Mouse (Mus musculus) macrophage (primary cell): ENCODE results near the gene Frmpd4. TPM values are rescaled to one million over a fixed set of nuclear protein-coding genes. Genes with fewer than 3 reads are reported as not detected.

ENCODE experiments used
- H3K27ac ChIP-seq: fragments of 350-480 bp; formaldehyde crosslinking; 2 replicates; pipeline ENCODE4 v1.9.0; 2021
- H3K36me3 ChIP-seq: fragments of 350-480 bp; formaldehyde crosslinking; 2 replicates; pipeline ENCODE4 v1.9.0; 2021; ENCODE audit errors: inconsistent target
- H3K4me3 ChIP-seq: fragments of 350-480 bp; formaldehyde crosslinking; 2 replicates; pipeline ENCODE4 v1.9.0; 2021; ENCODE audit errors: inconsistent target
- H3K79me2 ChIP-seq: fragments of 350-480 bp; formaldehyde crosslinking; 2 replicates; pipeline ENCODE4 v1.9.0; 2021; ENCODE audit errors: inconsistent target
- WGBS: methylation state at CpG from one replicate; pipeline ENCODE4 v1.1.7; 2026; ENCODE audit warnings: inconsistent platforms; ENCODE audit not compliant: missing documents; 5-methylcytosine and 5-hydroxymethylcytosine counted together
- polyA plus RNA-seq: library from polyadenylated mRNA; stranded (reverse); fragments of 250-400 nt; gene quantifications from 3 replicates; pipeline ENCODE4 v1.2.4, GENCODE M21; 2018; ENCODE audit warnings: inconsistent platforms
- total RNA-seq, 78 experiments: library from RNA; depleted of rRNA; stranded (reverse); fragments of 250-400 nt; gene quantifications; 1 replicate in 9 of 78; 2 replicates in 24 of 78; 3 replicates in 43 of 78; 4 replicates in 2 of 78; pipeline ENCODE4 v1.2.4; 2018; ENCODE audit warnings: inconsistent platforms in 56 of 78

The Frmpd4 gene
- total RNA-seq (2018; cell fraction: chromatin; rRNA removed) = not detected
- not detected for total RNA-seq (2018; cell fraction: cytosol; rRNA removed)
- total RNA-seq (2018; cell fraction: nucleus; rRNA removed) = not detected
- not detected in 3 replicates for polyA plus RNA-seq

DNA sequence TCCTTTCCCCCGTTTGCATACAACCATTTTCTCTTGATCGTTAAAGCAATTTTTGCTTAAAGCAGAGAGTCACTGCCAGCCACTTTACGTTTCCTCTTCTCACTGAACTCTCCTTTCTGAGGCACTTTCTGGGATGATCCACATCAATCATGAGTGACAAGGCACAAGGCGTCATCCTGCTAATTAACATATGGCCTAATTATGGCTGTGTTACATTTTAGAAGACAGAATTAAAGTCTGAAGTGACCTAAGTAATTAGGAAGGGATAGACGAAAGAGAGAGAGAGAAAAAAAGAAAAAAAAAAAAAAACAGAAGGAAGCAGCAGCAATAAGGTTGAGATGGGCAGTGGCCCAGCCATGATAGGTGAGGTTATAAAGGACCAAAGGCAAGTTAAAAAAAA, at the start of gene Frmpd4:
TSS of gene Frmpd4 (minus strand) at position 101 of the 400 bp plus-strand sequence.
- Histone ChIP-seq H3K79me2 (no peaks in the 10 kb centered on the region), H3K36me3 (no peaks in the 10 kb centered on the region), H3K4me3 (no peak within 1 kb of the TSS), H3K27ac (no peak within 1 kb of the TSS)
- 90% methylated on average over 5 of the region's 5 CpGs for WGBS

DNA sequence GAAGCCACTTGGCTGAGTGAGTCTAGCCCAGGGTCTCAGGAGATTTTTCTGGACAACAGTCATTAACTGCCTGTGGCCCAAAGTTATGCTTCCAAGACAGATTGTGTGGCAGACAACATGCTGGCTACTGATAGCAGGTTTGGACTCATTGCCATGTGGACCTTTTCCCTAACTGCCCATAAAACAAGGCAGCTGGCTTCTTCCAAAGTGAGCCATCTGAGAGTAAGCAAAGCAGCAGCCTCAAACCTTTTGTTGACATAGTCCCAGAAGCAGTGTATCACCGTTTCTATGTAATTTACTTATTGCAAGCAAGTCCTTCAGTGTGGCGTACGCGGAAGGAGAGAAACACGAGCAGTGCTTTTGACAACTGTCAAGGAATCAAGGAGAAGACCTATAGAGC, 18.2 kb upstream of the Frmpd4 start:
- H3K27ac ChIP-seq = no peak overlapping the region
- 92% methylated on average over 5 of the region's 5 CpGs for WGBS

DNA sequence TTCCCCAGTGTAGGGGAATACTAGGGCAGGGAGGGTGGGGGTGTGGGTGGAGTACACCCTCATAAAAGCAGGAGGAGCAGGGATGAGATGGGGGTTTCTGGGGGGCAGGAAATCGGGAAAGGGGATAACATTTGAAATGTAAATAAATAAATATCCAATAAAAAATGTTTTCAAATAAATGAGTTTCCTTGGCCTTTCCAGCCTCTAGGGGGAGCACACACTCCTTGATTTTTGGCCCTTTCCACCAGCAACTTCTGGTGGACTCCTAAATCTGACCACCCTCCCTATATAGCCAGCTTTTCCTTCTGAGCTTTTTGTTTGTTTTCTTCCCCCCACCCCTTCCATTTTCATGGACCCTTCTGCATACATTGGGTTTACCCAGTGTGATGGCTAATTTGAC, 7.3 kb upstream of the Frmpd4 start:
- 20% methylated on average over 1 of the region's 1 CpGs for WGBS

More for the DNA sequence above, 18.2 kb upstream of the Frmpd4 start:
- H3K4me3 ChIP-seq = no peak overlapping the region
- no peaks in the 10 kb centered on the region for H3K36me3 ChIP-seq
- no peaks in the 10 kb centered on the region for H3K79me2 ChIP-seq

DNA sequence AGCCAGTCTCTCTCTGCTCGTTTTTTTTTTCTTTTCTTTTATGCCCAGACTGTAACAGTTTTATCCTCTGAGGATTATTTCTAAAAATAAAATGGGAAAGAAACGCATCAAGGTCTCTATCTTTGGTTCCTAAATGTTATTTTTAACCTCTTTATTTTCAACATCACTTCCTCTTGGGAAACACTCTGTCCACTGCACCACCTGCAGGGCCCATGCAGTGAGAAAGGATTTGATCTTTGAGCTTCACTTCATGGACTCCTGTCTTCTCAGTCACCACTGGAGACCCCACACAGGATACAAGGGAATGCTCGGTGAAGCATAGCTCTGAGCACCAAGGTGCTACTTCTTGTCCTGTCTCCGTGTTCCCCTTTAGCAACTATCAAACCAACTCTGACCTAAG, 5.2 kb downstream of the Frmpd4 start:
- WGBS = 47% methylated on average over 4 of the region's 4 CpGs
- no peaks in the 10 kb centered on the region for H3K79me2 ChIP-seq
- no peaks in the 10 kb centered on the region for H3K36me3 ChIP-seq
- H3K4me3 ChIP-seq = no peak overlapping the region
- no peak overlapping the region for H3K27ac ChIP-seq

More for the DNA sequence above, 7.3 kb upstream of the Frmpd4 start:
- no peak overlapping the region for H3K27ac ChIP-seq
- no peak overlapping the region for H3K4me3 ChIP-seq
- no peaks in the 10 kb centered on the region for H3K36me3 ChIP-seq
- no peaks in the 10 kb centered on the region for H3K79me2 ChIP-seq

DNA sequence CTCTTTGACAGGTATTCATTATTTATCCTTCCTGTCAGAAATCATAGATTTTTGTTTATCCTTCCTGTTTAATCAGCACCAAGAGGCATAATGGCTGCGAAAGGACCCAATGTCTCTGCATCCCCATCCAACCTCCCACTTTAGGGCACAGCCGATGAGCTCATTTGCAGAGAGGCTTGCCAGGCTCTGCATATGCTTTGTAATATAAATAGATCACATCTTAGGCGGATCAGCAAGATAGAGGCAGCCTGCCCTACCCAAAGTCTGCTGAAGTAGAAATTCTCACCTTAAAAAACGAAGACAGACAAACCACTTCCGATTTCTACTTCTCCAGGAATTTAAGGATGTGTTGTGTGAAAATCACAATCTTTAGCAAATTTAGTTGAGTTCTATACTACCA, 7.8 kb downstream of the Frmpd4 start:
- Histone ChIP-seq H3K79me2 (no peaks in the 10 kb centered on the region), H3K4me3 (no peak overlapping the region), H3K27ac (no peak overlapping the region), H3K36me3 (no peaks in the 10 kb centered on the region)
- 84% methylated on average over 5 of the region's 5 CpGs for WGBS

DNA sequence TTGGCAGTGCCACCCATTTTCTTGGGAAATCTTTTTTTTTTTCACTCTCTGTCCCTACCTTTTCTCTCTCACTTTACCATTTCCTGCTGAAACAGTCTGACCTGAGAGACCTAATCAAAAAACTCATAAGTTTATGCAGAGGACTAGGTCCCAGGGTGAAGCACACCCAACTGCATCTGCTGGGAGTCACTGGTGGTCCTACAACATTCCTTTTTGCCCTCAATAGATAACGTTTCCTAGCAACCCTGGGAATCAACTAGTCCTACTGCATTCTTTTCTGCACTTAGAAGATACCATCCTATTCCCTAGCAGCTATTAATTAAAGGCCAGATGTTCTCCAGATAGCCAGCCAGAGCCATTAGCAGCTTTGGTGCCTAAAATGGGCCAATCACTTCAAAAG, 71.8 kb downstream of the Frmpd4 start:
- 50% methylated on average over 1 of the region's 1 CpGs for WGBS
- Histone ChIP-seq H3K79me2 (no peaks in the 10 kb centered on the region), H3K27ac (no peak overlapping the region), H3K36me3 (no peaks in the 10 kb centered on the region), H3K4me3 (no peak overlapping the region)

DNA sequence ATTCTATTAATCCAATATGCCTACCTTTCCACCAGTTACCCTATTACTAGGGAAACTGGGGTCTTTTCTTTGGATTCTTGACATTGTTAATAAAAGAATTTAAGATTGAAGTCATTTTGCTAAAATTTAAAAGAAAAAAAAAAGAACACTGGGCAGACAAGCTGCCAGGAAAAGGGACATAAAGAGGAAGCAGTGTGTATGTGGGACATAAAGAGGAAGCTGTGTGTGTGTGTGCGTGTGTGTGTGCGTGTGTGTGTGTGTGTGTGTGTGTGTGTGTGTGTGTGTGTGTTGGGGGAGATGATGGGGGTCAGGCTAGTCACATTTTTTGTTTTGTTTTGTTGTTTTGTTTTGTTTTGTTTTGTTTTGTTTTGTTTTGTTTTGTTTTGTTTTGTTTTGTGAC, 121.8 kb downstream of the Frmpd4 start:
- Histone ChIP-seq H3K27ac (no peak overlapping the region), H3K4me3 (no peak overlapping the region), H3K79me2 (no peaks in the 10 kb centered on the region), H3K36me3 (no peaks in the 10 kb centered on the region)
- WGBS = 40% methylated on average over 1 of the region's 2 CpGs

DNA sequence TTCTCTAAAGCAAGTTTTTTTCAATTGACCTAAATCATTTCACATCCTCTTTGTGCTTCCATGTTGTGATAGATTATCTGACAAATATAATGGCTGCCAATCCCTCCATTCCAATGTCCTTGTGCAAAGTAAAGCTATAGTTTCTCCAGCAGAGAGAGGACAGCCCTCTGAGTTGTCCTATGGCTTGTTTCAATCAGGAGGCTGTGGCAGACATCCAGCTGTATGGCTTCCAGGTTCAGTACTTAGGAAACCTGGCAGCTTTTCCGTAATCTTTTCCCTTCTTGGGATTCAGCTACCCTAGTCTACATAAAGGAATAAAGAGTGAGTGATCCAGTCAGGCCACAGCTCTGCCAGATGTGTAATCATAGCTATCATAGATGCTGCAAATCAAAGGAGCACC, 145.8 kb downstream of the Frmpd4 start:
- Histone ChIP-seq H3K27ac (no peak overlapping the region), H3K4me3 (no peak overlapping the region), H3K36me3 (no peaks in the 10 kb centered on the region), H3K79me2 (no peaks in the 10 kb centered on the region)
- 90% methylated on average over 1 of the region's 1 CpGs for WGBS

DNA sequence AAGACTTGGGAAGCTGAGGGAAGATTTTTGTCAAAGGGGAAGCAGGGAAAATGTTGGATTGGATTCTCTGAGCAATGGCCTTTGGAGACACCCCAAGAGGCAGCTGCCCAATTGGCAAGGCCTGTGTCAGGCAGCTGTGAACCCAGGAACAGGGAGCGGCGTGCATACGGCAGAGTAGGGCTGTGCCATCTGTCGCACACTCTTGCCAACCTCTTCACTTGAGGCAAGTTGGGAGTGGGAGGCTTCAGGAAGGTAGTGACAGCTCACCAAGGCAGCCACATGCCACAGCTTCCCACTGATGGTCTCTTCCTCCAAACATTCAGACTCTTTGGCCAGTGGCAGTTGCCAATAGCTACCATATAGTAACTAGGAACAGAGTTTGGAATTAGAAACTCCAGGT, 147.2 kb downstream of the Frmpd4 start:
- 96% methylated on average over 3 of the region's 4 CpGs for WGBS
- Histone ChIP-seq H3K36me3 (no peaks in the 10 kb centered on the region), H3K4me3 (no peak overlapping the region), H3K79me2 (no peaks in the 10 kb centered on the region), H3K27ac (no peak overlapping the region)

DNA sequence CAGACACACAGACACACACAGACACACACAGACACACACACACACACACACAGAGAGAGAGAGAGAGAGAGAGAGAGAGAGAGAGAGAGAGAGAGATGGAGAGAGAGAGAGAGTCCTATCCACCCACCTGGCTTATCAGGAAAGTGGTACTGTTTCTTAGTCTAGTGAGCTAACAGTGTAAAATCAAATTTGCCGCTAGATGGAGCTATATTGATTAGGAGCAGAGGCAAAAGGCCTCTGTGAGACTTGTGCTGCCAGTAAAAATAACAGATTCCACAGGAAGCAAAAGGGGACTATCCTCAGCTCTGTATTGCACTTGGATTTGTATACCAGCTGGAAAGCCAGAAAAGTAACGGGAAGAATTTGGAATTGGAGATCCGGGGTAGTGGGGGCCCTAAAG, 161.6 kb downstream of the Frmpd4 start:
- H3K4me3 ChIP-seq = no peak overlapping the region
- 28% methylated on average over 3 of the region's 3 CpGs for WGBS
- no peaks in the 10 kb centered on the region for H3K79me2 ChIP-seq
- no peak overlapping the region for H3K27ac ChIP-seq
- H3K36me3 ChIP-seq = no peaks in the 10 kb centered on the region

DNA sequence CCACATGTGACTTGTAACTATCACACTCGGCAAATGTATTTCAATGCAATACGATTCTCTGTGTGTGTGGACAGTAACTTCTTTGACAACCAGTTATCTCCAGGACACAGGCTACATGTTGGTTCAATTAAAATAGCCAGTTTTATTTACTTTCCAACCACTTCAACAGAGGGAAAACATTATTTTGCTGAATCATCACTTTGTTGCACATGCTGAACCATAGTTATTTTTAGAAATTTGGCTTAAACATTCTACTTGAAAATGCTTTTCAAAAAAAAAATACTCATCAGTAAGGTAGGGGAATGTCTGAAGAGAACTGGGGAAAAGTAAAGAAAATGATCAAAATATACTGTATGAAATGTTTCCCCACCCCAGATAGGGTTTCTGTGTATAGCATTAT, 173.5 kb downstream of the Frmpd4 start:
- Histone ChIP-seq H3K27ac (no peak overlapping the region), H3K79me2 (no peaks in the 10 kb centered on the region), H3K36me3 (no peaks in the 10 kb centered on the region), H3K4me3 (no peak overlapping the region)
- 100% methylated on average over 2 of the region's 2 CpGs for WGBS

DNA sequence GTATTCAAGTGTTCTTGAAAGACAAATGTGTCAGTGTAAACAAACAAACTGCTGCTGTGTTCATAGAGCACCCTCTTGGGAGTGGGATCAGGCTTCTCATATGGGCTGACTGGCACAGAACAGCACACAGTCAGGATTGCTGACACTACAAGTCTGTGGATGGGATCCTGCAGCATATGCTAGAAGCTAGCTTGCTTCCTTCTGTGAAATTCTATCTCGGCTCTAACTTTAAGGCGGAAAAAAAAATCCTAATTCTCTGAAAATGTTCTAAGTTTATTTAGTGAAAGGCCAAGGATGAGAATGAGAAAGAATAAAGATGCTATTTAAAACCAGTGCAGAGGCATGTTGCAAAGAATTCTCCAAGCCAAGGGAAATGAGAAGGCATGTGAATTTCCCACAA, 226.6 kb downstream of the Frmpd4 start:
- 79% methylated on average over 2 of the region's 2 CpGs for WGBS
- no peak overlapping the region for H3K27ac ChIP-seq
- no peak overlapping the region for H3K4me3 ChIP-seq
- H3K79me2 ChIP-seq = no peaks in the 10 kb centered on the region
- H3K36me3 ChIP-seq = no peaks in the 10 kb centered on the region

DNA sequence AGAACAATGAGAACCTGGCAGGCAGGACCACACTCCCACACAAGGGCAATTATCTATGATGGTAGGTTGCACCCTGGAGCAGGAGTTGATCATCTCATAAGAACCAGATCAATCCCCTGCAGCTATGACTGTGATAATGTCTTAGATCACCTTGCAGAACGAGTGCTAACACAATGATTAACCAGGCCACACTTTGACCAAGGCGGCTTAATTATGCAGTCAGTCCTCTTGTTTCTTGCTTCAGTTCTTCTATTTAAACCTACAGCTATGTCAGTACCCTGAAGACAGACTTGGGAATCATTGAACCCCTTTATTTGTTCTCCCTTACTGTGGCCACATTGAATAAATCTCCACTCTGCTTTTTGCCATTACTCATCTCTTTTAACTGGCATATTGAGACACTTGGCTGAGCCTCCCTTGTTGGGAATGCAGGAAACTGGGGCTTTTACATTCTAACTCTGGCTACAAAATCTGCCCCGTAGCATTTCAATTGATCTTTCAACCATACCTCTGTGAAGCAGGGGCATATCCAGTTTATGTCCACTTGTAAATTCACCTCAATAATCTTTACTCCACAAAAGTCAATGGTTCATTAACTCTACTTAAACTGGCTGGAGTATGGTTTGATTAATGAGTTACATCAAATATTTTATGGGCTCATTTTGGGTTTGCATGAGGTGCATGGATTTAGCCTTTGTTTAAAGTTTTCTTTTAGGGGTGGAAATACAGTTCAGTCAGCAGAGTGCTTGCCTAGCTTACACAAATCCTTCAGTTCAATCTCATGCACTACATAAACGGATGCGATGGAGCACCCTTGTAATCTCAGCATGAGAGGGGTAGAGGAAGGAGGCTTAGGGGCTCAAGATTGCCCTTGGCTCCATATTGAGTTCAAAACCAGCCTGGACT, 227.5 kb downstream of the Frmpd4 start:
- no peak overlapping the region for H3K27ac ChIP-seq
- H3K79me2 ChIP-seq = no peaks in the 10 kb centered on the region
- H3K36me3 ChIP-seq = no peaks in the 10 kb centered on the region
- no peak overlapping the region for H3K4me3 ChIP-seq
- 91% methylated on average over 5 of the region's 5 CpGs for WGBS

DNA sequence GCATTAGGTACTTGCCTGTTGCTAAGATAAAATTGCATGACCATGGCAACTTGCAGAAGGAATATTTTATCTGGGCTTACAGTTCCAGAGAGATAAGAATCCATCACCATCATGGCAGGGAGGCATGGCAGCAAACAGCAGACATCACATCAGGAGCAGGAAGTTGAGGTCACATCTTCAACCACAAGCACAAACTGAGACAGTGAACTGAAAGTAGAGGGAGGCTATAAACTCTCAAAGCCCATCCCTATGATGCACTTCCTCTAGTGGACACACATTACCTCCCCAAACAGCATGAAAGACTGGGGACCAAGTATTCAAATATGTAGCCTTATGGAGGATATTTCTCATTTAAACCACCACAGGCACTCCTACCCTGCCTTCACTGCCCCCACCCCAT, 238.8 kb downstream of the Frmpd4 start:
- Histone ChIP-seq H3K4me3 (no peak overlapping the region), H3K36me3 (no peaks in the 10 kb centered on the region), H3K27ac (no peak overlapping the region), H3K79me2 (no peaks in the 10 kb centered on the region)

DNA sequence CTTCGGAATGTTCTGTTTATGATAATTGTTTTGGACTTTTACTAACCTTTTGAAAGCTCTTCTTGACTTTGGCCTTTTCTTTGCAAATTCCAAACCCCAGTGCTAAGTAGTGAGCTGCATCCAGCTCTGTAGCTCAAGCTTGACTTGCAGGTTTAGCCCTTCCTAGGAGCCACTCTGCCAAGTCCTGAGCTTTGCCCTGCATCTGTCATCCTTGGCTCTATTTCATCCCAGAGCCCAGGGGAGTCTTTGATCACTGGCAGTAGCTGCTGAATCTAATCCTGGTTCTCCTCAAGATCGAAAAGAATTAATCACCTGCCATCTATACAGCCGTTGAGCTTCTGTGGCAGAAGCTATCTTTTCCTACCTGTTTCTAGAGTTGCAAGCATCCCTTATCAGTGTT, 251.9 kb downstream of the Frmpd4 start:
- Histone ChIP-seq H3K36me3 (no peaks in the 10 kb centered on the region), H3K79me2 (no peaks in the 10 kb centered on the region), H3K4me3 (no peak overlapping the region), H3K27ac (no peak overlapping the region)
- WGBS = 86% methylated on average over 3 of the region's 3 CpGs
